Mouse (Mus musculus): Measurements from ENCODE around the gene Ift122.

DNA sequence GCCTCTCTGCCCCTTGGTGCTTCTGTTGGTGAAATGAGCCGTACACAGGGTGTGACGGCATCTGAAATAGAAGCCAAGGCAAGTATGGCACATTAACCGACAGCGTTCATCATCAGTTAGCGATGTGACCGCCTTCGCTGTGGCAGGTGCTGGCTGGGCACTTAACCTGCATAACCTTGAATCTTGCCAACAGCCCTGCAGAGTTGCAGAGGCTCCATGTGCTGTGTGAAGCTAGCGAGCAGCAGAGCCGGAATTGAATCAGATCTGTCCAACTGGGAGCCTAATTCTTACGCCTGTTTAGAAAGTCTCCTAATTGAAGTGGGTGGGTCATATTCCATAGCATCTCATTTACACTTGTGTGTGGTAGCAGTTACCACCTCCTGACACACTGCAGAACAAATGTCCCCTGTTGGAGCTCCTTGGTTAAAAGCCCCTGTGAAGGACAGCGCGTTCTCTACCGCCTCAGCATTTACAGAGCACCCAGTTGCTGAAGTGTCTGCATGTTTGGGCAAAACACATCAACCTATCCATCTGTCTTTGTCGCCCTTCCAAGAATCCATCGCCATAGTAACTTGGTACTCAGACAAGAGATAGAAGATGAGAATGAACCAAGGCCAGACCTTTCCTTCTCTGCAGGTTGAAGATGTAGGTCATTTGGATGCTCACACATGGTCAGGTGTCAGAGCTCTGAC lies 61.4 kb downstream of the Ift122 start:
- TF ChIP-seq POLR2A (IDR thresholded peaks at IDR 0.05; ENCODE audit: low read depth, low read length) (no peak), CTCF (IDR thresholded peaks at IDR 0.05; ENCODE audit: borderline replicate concordance, insufficient read depth, low read length) (no peak)

Measured in embryonic fibroblast, embryonic 13.5 days (primary cell).